Mouse (Mus musculus) intestine, embryonic 16.5 days (tissue): ENCODE measurements at regions not wholly inside any gene's neighbourhood (a gene's known extent, or its start where the extent isn't known, plus 50 kb on each side); places are given as distances from the start of the nearest gene placed in this dataset.

Experiments
- ATAC-seq: fragments of 200-750 bp; cut with Nextera tagmentation; 2 replicates; pipeline ENCODE4 v1.8.0; 2017; ENCODE audit warnings: moderate TSS enrichment, moderate library complexity
- H3K27ac ChIP-seq: fragments of 300-500 bp; sonication (generic); 2 replicates; pipeline ENCODE4 v1.5.1; 2014; ENCODE audit warnings: mild to moderate bottlenecking, low read length
- H3K27me3 ChIP-seq: fragments of 300-500 bp; sonication (generic); replicated peaks from 2 replicates; pipeline ENCODE4 v1.6.1; 2014; ENCODE audit warnings: low read length, control low read depth, mixed read lengths; ENCODE audit not compliant: control insufficient read depth, insufficient read depth
- H3K36me3 ChIP-seq: fragments of 300-500 bp; sonication (generic); 2 replicates; pipeline ENCODE4 v1.6.1; 2014; ENCODE audit warnings: low read length, control low read depth; ENCODE audit not compliant: control insufficient read depth, insufficient read depth
- H3K4me1 ChIP-seq: fragments of 300-500 bp; sonication (generic); 2 replicates; pipeline ENCODE4 v1.6.1; 2014; ENCODE audit warnings: low read length, control low read depth, mixed read lengths; ENCODE audit not compliant: control insufficient read depth, insufficient read depth
- H3K4me2 ChIP-seq: fragments of 300-500 bp; sonication (generic); 2 replicates; pipeline ENCODE4 v1.6.1; 2014; ENCODE audit warnings: low read depth, low read length, control low read depth
- H3K4me3 ChIP-seq: fragments of 300-500 bp; sonication (generic); 2 replicates; pipeline ENCODE4 v1.5.1; 2014; ENCODE audit warnings: mild to moderate bottlenecking, low read length
- H3K9ac ChIP-seq: fragments of 300-500 bp; sonication (generic); 2 replicates; pipeline ENCODE4 v1.6.1; 2014; ENCODE audit warnings: low read depth, low read length
- H3K9me3 ChIP-seq: fragments of 300-500 bp; sonication (generic); 2 replicates; pipeline ENCODE4 v1.6.1; 2016; ENCODE audit warnings: low read length, control low read depth; ENCODE audit not compliant: control insufficient read depth
- WGBS: fragments of 180-500 bp; shearing (Covaris S2); extraction: QIAGEN DNeasy Blood & Tissue Kit; methylation state at CpG from one replicate; pipeline ENCODE4 v1.1.7; 2014; 5-methylcytosine and 5-hydroxymethylcytosine counted together

DNA sequence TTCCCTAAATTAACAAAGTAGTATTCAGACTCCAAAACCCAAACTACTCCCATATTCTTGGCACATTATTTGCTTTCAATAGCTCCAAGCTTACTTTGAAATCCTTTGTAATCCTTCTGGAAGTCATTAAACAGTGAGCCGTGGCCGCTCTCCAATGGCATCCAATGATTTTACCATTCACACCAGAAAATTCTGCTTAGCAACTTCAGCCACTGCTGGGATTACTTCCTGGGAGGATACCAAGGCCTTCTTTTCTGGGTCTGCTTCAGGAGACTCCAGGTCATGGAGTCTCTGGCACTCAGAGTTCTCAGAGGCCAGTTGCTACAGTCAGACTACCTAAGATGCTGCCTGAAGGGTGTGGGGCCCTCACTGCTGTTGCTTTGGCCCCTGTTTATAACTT, 147.7 kb upstream of the Akirin2 start:
- Histone ChIP-seq H3K9ac (no peak overlapping the region), H3K27ac (no peak overlapping the region), H3K4me3 (no peak overlapping the region), H3K4me2 (no peak overlapping the region), H3K27me3 (no peaks in the 10 kb centered on the region), H3K9me3 (no peaks in the 10 kb centered on the region), H3K36me3 (no peaks in the 10 kb centered on the region), H3K4me1 (no peaks in the 10 kb centered on the region)
- ATAC-seq = no peak
- WGBS = 70% methylated on average over 2 of the region's 2 CpGs

DNA sequence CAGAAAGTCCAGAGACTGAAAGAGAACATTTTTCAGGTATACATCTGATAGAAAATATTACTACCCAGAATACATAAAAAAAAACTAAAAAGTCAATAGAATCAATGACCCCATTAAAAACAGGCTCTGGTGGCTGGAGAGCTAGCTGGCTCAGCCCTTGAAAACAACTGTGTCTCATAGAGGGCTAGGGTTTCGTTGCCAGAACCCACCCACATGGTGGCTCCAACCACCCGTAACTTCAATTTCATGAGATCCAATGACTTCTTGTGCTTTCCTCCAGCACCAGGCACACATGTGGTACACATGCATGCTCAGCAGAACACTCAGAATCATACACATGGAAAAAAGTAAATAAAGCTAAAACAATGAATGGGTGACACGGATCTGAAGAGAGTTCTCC, 143.6 kb upstream of the Akirin2 start:
- no peak overlapping the region for H3K9ac ChIP-seq
- H3K27ac ChIP-seq = no peak overlapping the region
- H3K27me3 ChIP-seq = no peaks in the 10 kb centered on the region
- no peaks in the 10 kb centered on the region for H3K4me1 ChIP-seq
- H3K9me3 ChIP-seq = no peaks in the 10 kb centered on the region
- no peak for ATAC-seq
- 81% methylated on average over 3 of the region's 3 CpGs for WGBS
- H3K4me2 ChIP-seq = no peak overlapping the region
- no peaks in the 10 kb centered on the region for H3K36me3 ChIP-seq
- no peak overlapping the region for H3K4me3 ChIP-seq

DNA sequence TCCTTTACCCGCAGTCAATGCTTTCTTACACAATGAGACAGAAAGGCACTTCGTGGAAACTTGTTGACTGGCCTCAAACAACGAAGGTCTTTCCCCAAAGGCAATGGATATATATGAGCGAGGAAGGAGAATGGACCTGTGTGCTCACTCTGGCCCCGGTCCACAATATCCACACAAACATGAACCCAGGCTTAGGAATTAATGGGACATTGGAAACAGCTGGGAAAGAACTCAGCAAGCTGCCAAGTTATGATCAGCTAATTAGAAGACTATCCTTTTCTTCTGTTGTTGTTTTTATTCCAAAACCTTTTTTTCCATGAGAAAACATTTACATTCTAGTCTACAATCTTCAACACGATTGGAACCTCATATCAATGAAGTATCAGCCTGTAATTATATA, 129.8 kb upstream of the Akirin2 start:
- WGBS = 75% methylated on average over 6 of the region's 6 CpGs
- H3K36me3 ChIP-seq = no peaks in the 10 kb centered on the region
- H3K4me1 ChIP-seq = no peaks in the 10 kb centered on the region
- no peak overlapping the region for H3K27ac ChIP-seq
- H3K4me3 ChIP-seq = no peak overlapping the region
- no peaks in the 10 kb centered on the region for H3K9me3 ChIP-seq
- no peaks in the 10 kb centered on the region for H3K27me3 ChIP-seq
- ATAC-seq = no peak
- H3K4me2 ChIP-seq = no peak overlapping the region
- H3K9ac ChIP-seq = no peak overlapping the region

DNA sequence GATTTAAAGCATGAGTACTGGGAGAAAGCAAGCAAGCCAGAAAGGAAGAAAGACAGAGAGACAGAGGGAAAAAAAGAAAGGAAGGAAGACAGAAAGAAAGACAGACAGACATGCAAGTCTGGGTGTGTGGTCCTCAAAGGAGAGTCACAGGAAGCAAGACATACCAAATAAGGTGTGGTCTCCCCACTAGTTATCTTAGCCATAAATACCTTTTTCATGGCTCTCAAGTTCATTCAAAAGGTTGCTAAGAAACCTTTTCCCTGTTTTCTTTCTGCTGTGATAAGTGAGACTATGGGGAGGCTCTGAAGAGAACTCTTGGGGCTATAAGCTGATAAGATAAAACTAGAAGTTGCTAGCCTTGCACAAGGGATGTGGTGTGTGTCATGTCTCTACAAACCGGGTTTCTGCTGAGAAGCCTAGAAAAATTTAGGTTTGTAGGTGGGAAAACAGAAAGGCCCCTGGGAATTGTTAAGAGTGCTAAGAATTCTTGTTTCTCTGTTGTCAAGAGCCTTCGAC, 126.5 kb upstream of the Akirin2 start:
- peak; percentile 93 for ATAC-seq
- Histone ChIP-seq H3K9ac (no peak overlapping the region), H3K36me3 (no peaks in the 10 kb centered on the region), H3K9me3 (no peaks in the 10 kb centered on the region), H3K4me2 (no peak overlapping the region), H3K4me1 (no peaks in the 10 kb centered on the region), H3K4me3 (no peak overlapping the region), H3K27ac (no peak overlapping the region; the same call in 1 of the 2 replicates), H3K27me3 (no peaks in the 10 kb centered on the region)
- WGBS = 50% methylated on average over 2 of the region's 2 CpGs

DNA sequence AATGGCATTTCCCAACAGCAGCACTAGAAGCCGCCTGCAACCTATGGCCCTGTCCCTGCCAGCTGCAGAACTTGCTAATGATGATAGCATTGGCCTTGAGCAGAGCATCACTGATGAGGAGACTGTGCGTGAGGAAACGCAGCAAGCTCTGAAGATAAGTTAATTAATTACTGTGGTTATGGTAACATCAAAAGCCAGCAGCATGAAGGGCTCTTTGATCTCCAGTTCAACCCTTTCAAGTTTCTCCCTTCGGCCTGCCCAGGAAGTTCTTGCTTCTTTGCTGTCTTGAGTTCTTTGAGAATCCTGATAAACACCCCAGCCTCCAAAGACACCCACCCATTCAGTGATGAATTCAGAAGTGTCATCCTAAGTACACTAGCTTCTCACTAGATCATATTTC, 121.7 kb upstream of the Akirin2 start:
- Histone ChIP-seq H3K4me1 (no peaks in the 10 kb centered on the region), H3K27me3 (no peaks in the 10 kb centered on the region), H3K9ac (no peak overlapping the region), H3K27ac (no peak overlapping the region), H3K9me3 (no peaks in the 10 kb centered on the region), H3K4me2 (no peak overlapping the region), H3K36me3 (no peaks in the 10 kb centered on the region), H3K4me3 (no peak overlapping the region)
- ATAC-seq = no peak
- 50% methylated on average over 4 of the region's 4 CpGs for WGBS

DNA sequence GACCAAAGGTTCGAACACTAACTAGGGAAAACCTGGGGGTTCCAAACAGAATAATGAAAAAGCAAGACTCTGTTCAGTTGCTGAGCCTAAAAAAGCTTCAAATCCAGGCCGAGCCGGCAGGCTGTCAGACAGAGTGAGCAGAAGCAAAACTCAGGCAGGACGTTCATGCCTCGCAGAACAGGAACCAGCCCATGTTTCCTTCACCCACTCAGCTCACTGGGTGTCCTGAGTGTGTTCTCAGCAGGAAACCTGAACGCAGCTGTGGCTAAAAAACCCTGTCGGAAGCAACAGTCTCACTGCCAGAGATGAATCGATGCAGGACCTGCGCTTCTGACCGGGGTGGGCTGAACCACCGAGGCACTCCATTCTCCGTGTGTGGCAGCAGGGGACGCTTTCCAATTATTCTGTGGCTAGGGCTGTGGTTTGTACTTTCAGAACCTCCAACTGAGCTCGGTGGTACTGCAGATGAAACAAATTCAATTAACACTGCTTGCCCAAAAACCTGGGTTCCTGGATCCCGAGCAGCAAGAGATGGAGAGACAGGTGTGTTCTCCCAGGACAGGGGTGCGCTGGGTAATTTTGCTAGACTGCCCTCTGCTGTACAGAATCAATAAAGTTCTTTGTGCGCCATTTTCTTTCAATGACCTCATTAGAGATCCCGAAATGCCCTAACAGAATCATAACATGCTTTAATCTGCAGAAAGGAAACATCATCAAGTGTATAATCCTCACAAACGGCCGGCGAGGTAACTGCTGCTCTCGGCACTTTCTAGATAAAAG, 121.1 kb upstream of the Akirin2 start:
- Histone ChIP-seq H3K4me2 (no peak overlapping the region), H3K36me3 (no peaks in the 10 kb centered on the region), H3K27me3 (no peaks in the 10 kb centered on the region), H3K27ac (no peak overlapping the region), H3K4me1 (no peaks in the 10 kb centered on the region), H3K4me3 (no peak overlapping the region), H3K9me3 (no peaks in the 10 kb centered on the region), H3K9ac (no peak overlapping the region)
- WGBS = 78% methylated on average over 22 of the region's 22 CpGs
- ATAC-seq = no peak

DNA sequence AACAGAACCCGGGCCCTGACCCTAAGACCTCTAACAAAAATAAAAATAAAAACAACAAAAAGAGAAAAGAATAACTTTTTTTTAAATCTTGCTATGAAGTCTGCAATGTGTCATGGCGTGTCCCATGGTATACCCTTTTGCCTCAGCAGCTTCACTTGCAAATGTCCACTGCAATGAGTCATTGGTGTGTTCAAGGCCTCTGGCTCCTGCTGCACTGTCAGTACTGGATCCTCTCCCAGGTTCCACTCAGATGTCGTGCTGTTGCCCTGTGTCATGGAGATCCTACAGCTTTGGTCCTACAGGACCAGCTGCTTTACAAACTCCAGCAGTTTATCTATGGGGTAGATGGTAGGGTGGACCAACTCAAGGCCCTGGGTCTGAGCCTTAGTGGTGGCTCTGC, 113.4 kb upstream of the Akirin2 start:
- no peak overlapping the region for H3K27ac ChIP-seq
- no peak overlapping the region for H3K9ac ChIP-seq
- ATAC-seq = no peak
- H3K4me2 ChIP-seq = no peak overlapping the region
- WGBS = 77% methylated on average over 3 of the region's 3 CpGs
- no peaks in the 10 kb centered on the region for H3K9me3 ChIP-seq
- no peaks in the 10 kb centered on the region for H3K36me3 ChIP-seq
- no peaks in the 10 kb centered on the region for H3K4me1 ChIP-seq
- H3K27me3 ChIP-seq = no peaks in the 10 kb centered on the region
- no peak overlapping the region for H3K4me3 ChIP-seq

DNA sequence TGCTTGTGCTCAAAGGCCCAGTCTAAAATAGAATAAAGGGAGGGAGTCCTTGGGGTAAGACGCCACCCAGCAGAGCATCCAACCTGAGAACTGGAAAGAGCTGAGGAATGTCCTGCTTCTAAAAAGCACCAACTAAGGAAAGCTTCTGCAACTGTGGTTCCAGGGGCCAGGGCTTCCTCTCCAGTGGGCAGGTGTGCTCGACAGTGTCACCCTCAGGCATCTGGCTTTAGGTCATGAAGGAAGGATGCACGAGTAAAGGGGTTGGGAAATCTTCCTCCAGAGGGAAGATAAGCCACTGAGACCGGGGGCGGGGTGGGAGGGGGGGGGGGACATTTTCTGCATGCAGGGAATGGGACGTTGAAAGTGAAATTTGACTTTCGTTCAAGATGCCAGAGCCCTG, 101.2 kb upstream of the Akirin2 start:
- no peaks in the 10 kb centered on the region for H3K9me3 ChIP-seq
- H3K4me3 ChIP-seq = no peak overlapping the region
- H3K27me3 ChIP-seq = no peaks in the 10 kb centered on the region
- no peak for ATAC-seq
- no peaks in the 10 kb centered on the region for H3K36me3 ChIP-seq
- H3K9ac ChIP-seq = no peak overlapping the region
- WGBS = 84% methylated on average over 7 of the region's 7 CpGs
- no peak overlapping the region for H3K4me2 ChIP-seq
- no peak overlapping the region for H3K27ac ChIP-seq
- H3K4me1 ChIP-seq = no peaks in the 10 kb centered on the region

DNA sequence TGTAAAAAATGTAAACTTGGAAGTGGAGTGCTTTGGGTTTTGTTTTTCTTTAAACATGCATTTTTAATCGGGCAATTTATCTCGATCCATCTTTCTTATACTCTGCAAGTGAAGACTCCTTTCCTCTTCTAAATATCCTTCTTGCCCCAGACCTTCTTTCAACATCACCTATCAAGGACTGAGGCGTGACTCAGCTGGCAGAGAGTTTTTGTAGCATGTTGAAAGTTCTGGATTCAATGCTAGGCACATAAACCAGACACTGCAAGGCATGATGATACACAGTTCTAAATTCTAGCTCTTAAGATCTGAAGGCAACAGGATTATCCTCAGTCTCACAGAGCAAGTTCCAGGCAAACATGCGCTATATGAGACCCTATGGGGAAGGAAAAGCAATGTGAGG, 88.1 kb upstream of the Akirin2 start:
- no peak overlapping the region for H3K27ac ChIP-seq
- 89% methylated on average over 4 of the region's 4 CpGs for WGBS
- H3K9ac ChIP-seq = no peak overlapping the region
- no peaks in the 10 kb centered on the region for H3K4me1 ChIP-seq
- H3K9me3 ChIP-seq = no peaks in the 10 kb centered on the region
- no peak overlapping the region for H3K4me3 ChIP-seq
- no peaks in the 10 kb centered on the region for H3K36me3 ChIP-seq
- ATAC-seq = no peak
- no peak overlapping the region for H3K4me2 ChIP-seq
- no peaks in the 10 kb centered on the region for H3K27me3 ChIP-seq

DNA sequence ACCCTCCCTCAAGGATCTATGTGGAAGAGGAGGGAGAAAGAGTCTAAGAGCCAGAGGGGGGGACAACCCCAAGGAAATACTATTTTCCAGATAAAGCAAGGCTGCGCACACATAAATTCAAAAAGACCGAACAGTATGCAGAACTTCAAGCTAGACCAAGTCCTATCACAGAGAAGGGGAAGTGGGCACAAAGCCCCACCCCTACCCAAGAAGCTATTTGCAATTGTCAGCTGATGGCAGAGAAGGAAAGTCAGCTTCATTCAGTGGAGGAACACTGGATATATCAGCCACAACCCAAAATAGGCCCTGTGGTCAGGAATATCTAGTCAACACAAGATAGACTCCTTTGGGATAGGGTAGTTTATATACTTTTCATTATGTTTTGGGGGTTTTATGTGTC, 84.9 kb upstream of the Akirin2 start:
- H3K36me3 ChIP-seq = no peaks in the 10 kb centered on the region
- 91% methylated on average over 2 of the region's 2 CpGs for WGBS
- no peaks in the 10 kb centered on the region for H3K9me3 ChIP-seq
- no peaks in the 10 kb centered on the region for H3K4me1 ChIP-seq
- no peak overlapping the region for H3K9ac ChIP-seq
- H3K4me3 ChIP-seq = no peak overlapping the region
- H3K4me2 ChIP-seq = no peak overlapping the region
- ATAC-seq = no peak
- H3K27ac ChIP-seq = no peak overlapping the region
- no peaks in the 10 kb centered on the region for H3K27me3 ChIP-seq
